Mouse (Mus musculus): ENCODE data around the gene Fyb.

Gene Fyb

GRCm38 (mm10) chr15:6592561-6593253, 70.1 kb downstream of the Fyb start:
- no peak for DNase-seq (ENCODE audit: extremely low read depth, low read depth, low spot score)

- DNase-seq (ENCODE audit: extremely low read depth, low read depth, low spot score), result no peak
Measured at GRCm38 (mm10) chr15:6593254-6593623, 70.6 kb downstream of the Fyb start.

- DNase-seq (ENCODE audit: extremely low read depth, low read depth, low spot score), result no peak
Measured at GRCm38 (mm10) chr15:6598626-6599025, 76.0 kb downstream of the Fyb start.

GRCm38 (mm10) chr15:6600314-6600713, 77.7 kb downstream of the Fyb start:
- DNase-seq (ENCODE audit: extremely low read depth, low read depth, low spot score), result no peak

GRCm38 (mm10) chr15:6601330-6601729, 78.7 kb downstream of the Fyb start:
- DNase-seq (ENCODE audit: extremely low read depth, low read depth, low spot score), result no peak

DNA sequence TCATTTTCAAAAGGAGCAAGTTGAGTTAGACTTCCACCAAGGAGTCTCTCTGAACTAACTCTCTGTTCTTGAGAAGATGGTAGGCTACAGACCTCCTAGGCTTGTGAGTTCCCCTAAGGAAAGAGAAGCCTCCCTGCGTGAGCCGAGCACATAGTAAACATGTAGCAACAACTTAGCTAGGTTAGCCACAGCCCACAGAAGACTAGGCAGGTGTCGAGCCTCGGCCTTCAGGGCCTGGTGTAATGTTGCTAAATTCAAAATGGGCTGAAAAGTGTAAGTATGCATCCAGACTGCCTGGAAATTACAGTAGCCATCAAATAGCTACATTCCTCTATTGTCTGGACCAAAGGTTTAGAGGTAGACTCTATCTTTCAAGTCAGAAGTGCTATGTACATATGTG, 79.3 kb downstream of the Fyb start:
- DNase-seq (ENCODE audit: extremely low read depth, low read depth, low spot score), result no peak

GRCm38 (mm10) chr15:6610703-6611102, 88.0 kb downstream of the Fyb start:
- DNase-seq (ENCODE audit: extremely low read depth, low read depth, low spot score), result no peak

DNA sequence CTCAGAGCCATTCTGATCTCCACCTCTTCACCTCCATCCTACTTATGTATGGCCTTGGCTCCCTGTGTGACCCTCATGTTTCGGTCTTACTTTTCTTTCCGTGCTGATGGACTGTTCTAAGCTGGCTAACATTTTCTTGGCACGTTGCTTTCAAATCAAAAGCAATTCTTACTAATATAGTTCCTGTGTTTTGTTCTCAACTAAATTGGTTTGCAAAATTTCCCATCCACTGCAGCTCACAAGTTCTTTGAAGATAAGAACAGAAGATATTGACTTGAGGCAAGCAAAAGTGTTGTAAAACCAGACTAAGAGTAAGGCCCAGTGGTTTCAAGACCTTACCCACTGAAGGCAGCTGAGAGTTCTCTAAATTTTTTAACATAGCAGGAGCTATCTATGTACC, 90.2 kb downstream of the Fyb start:
- no peak for DNase-seq (ENCODE audit: extremely low read depth, low read depth, low spot score)

GRCm38 (mm10) chr15:6616382-6617149, 93.9 kb downstream of the Fyb start:
- DNase-seq (ENCODE audit: extremely low read depth, low read depth, low spot score), result no peak

- no peak for DNase-seq (ENCODE audit: extremely low read depth, low read depth, low spot score)
Measured at GRCm38 (mm10) chr15:6619558-6620316, 97.1 kb downstream of the Fyb start.

- DNase-seq (ENCODE audit: extremely low read depth, low read depth, low spot score), result no peak
Measured at GRCm38 (mm10) chr15:6622512-6622911, 99.9 kb downstream of the Fyb start.

DNA sequence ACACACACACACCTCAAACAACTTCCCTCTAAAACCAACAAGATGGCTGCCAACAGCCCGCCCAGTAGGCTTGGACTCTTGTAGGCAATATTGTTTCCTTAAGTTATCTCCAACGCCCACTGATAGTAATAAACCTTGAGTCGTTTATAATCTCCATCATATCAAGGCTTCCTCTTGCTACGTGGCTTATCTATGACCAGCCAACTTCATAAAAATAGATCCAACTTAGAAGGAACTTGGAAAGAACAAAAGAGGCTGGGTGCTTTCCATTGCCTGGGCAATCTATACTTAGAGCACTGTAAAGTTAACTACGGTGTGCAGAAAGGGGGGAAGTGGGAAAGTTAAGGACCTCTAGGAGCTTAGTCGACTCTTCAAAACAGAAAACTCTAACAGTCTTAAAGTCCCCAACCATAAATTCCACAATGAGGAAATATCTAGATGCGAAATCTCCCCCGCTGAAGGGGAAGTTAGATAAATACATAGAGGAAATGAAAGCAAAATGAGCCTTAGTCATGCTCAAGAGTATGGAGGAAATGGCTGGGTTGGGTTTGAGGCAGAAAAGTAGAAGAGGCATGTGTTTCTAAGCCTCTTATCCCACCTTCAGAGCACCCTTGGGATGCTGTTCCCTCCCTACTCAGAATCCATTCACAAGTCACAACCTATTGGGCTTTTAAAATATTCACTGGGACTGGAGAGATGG, 101.0 kb downstream of the Fyb start:
- DNase-seq (ENCODE audit: extremely low read depth, low read depth, low spot score), result no peak

DNA sequence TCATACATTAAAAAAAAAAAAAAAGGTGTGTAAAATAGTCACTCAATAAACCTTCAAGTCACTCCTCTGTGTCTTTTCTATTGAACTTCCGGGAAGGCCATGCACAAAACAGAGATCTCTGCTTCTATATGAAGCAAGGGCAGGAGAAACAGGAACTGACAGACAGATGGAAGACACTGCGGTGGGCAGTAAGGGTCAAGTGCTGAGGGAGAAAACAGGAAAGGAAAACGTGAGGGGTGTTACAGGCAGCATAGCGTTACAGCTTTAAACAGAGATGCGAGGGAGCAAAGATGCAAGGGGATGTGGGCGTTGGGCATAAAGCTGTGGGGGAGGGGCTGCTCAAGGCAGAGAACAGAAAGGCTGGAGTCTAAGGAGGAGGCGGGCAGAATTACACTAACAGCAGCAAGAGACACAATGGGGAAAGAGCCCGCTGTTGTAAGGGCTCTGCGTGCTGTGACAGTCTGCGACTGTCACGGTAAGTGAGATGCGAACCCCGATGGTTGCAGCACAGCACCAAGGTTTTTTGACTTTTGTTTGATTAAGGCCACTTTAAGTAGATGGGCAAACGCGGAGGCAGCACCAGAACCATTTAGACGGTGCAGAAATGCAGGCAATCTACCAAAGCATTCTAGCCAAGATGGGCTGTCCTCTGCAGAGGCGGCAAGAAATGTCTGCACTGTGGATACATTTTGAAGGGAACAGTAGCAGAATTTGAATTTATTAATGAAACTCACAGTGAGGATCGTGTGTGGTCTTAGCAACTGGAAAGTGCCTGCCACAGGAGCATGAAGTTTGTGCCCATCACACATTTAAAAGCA, 101.9 kb downstream of the Fyb start:
- DNase-seq (ENCODE audit: extremely low read depth, low read depth, low spot score), result no peak

- no peak for DNase-seq (ENCODE audit: extremely low read depth, low read depth, low spot score)
Measured at GRCm38 (mm10) chr15:6625607-6626033, 103.0 kb downstream of the Fyb start.

GRCm38 (mm10) chr15:6626123-6626522, 103.5 kb downstream of the Fyb start:
- DNase-seq (ENCODE audit: extremely low read depth, low read depth, low spot score), result no peak

DNA sequence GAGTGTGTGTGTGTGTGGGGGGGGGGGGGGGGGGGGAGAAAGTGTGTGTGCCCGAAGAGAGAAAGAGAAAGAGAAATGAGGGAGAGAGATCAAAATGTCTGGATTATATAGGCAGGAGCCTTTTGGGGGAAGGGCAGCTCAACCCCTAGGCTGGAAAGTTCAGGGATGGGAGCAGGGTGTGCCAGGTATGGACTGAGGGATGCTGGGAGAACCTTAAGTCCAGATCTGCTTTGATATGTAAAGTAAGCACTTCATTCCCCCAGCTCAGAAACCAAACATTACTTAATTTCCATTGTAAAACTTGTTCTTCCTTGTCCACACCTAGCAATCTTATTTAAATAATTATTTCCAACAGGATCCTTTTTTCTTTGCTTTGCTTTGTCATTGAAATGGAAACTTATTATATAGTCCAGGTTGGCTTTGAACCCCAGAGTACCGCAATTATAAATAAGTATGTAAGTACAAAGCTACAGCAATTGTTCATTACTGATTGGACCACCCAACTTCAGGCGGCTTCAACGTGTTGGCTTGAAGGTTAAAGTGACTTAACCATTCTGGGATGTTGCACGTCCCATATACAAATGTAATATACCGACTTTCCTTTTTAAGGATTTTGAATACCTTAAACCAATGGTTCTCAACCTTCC, 105.9 kb downstream of the Fyb start:
- DNase-seq (ENCODE audit: extremely low read depth, low read depth, low spot score), result no peak

- no peak for DNase-seq (ENCODE audit: extremely low read depth, low read depth, low spot score)
Measured at GRCm38 (mm10) chr15:6629174-6629573, 106.5 kb downstream of the Fyb start.

- DNase-seq (ENCODE audit: extremely low read depth, low read depth, low spot score), result no peak
Measured at GRCm38 (mm10) chr15:6635405-6635804, 112.8 kb downstream of the Fyb start.

DNA sequence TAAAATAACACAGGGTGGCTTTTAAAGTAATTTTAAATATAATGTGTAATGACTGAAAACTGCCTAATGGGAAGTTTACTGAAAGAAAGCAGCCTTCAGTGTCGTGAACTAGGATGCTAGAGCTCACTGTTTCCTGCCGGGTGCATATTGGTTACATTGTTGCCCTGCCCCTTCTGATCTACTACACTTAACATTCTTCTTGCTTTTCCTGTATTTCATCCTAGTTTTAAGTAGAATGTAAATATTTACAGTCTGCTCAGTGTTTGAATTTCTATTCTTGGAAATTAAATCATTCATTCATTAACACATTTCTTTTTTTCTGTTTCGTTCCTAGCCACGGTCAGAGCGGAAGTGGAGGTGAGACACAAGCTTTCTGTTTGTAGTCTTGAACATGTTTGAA, 119.6 kb downstream of the Fyb start:
- no peak for DNase-seq (ENCODE audit: extremely low read depth, low read depth, low spot score)

DNA sequence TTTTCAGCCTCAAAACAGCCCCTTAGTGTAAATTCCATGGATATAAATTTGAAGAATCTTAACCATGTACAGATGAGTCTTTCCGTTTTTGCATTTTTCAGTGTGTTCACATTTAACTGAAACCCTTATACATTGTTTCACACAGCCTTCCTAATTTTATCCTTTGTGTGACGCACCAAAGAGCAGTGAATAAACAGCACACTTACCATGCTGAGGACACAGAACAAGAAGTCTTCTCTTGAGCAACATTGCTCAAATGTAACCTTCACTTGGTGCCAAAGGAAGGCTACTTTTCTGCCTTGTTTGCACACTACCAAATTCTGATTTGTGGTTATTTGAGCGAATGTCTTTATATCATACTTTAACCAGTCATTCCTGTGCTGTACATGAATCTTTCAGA, 122.8 kb downstream of the Fyb start:
- DNase-seq (ENCODE audit: extremely low read depth, low read depth, low spot score), result no peak
